10 mouse cellular contexts compared by ENCODE assay signal in genomic region chr7:38071065-38071464, GRCm38 (mm10).
"Had no signal": no experiment of that assay in that cellular context is flagged by ENCODE, and none has a peak within 500 bp of the region (broad histone marks: within the 10 kb centered on the region; RNA-seq: fewer than 3 reads in every experiment).

No protein-coding gene starts in this region.

- H3K27ac ChIP-seq: limb, embryonic 13.5 days; liver, embryonic 14.5 days; midbrain, embryonic 15.5 days; neural tube, embryonic 13.5 days; stomach, embryonic 15.5 days had no signal

- H3K4me3 ChIP-seq: limb, embryonic 13.5 days; midbrain, embryonic 15.5 days; neural tube, embryonic 13.5 days; stomach, embryonic 15.5 days had no signal

- DNase-seq: kidney, adult 11 months; kidney, postnatal 10 days; left cerebral cortex, postnatal 4 days; lung, postnatal 36 days; thymus, postnatal 4 days had no signal

- ATAC-seq: midbrain, embryonic 15.5 days had no signal

- H3K36me3 ChIP-seq: limb, embryonic 13.5 days; midbrain, embryonic 15.5 days; neural tube, embryonic 13.5 days; stomach, embryonic 15.5 days had no signal

- H3K27me3 ChIP-seq: midbrain, embryonic 15.5 days had no signal
